Mouse (Mus musculus): ENCODE data around the gene Mrtfa. TPM values are rescaled to one million over a fixed set of nuclear protein-coding genes. Genes with fewer than 3 reads are reported as not detected.

The Mrtfa gene
- polyA plus RNA-seq, 1 experiment from 2014 or later = 28.3 TPM

DNA sequence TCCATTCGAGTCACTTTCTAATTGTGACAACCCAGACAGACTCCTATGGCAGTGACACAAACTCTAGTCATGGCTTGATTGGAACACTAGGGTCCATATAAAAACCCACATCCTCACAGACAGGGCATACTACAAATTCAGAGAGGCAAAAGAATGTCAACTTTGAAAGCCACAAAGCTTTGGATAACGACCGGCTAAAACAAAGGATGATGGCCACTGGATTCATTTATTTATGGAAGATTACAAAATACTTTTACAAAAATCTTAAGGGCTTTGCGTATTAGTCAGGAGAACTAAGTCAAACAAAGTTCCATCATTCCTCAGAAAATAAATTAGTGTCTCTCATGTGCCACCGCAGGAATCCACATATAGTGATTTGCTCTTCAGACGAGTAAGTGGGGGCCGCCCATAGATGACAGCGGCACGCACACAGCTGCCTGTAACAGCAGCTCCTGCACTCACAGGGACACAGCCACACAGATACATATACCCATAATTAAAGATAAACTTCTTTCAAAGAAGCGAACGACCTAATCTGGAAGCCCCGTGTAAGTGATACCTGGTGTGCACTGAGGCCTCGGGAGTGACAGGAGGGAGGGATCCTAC, 88.2 kb downstream of the Mrtfa start:
- no peak for ATAC-seq
- WGBS = 65% methylated on average over 13 of the region's 13 CpGs
- no peak overlapping the region for H3K9ac ChIP-seq (replicated peaks; ENCODE audit: low read depth, low read length)

DNA sequence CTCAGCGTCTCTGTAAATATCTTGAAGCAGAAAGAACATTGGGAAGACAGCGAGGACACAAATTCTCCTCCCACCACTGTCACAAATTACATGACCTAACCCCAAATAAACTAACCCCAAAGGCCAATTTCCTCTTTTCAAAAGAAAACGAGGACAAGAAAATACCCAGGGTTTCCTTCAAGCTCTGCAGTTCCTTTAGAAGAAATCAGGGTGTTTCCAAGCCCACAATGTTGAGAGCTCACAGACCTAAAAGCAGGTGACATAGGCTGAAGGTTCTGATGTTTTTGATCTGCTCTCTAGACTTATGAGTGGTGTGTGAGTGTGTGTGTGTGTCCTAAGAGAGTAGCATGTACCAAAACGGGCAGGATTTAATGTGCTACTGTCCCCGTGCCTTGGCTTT, 89.2 kb downstream of the Mrtfa start:
- peaks cover 27% of the 10 kb centered on the region for H3K4me1 ChIP-seq (replicated peaks; ENCODE audit: control insufficient read depth, insufficient read depth, low read length)
- WGBS = 62% methylated on average over 5 of the region's 5 CpGs
- H3K9me3 ChIP-seq (ENCODE audit: control insufficient read depth, low read length) = no peaks in the 10 kb centered on the region
- H3K27ac ChIP-seq (ENCODE audit: low read length) = no peak overlapping the region
- H3K27me3 ChIP-seq (replicated peaks; ENCODE audit: control insufficient read depth, insufficient read depth, low read length) = no peaks in the 10 kb centered on the region
- no peak overlapping the region for H3K4me2 ChIP-seq (ENCODE audit: low read length)
- ATAC-seq = no peak
- H3K4me3 ChIP-seq (replicated peaks; ENCODE audit: low read length) = no peak overlapping the region
- no peaks in the 10 kb centered on the region for H3K36me3 ChIP-seq (ENCODE audit: control insufficient read depth, insufficient read depth)
- no peak overlapping the region for H3K9ac ChIP-seq (replicated peaks; ENCODE audit: low read depth, low read length)

More for the DNA sequence above, 88.2 kb downstream of the Mrtfa start:
- Histone ChIP-seq H3K4me3 (replicated peaks; ENCODE audit: low read length) (no peak overlapping the region), H3K9me3 (ENCODE audit: control insufficient read depth, low read length) (no peaks in the 10 kb centered on the region), H3K27me3 (replicated peaks; ENCODE audit: control insufficient read depth, insufficient read depth, low read length) (no peaks in the 10 kb centered on the region), H3K27ac (ENCODE audit: low read length) (no peak overlapping the region), H3K4me1 (replicated peaks; ENCODE audit: control insufficient read depth, insufficient read depth, low read length) (peaks cover 31% of the 10 kb centered on the region), H3K4me2 (ENCODE audit: low read length) (no peak overlapping the region), H3K36me3 (ENCODE audit: control insufficient read depth, insufficient read depth) (no peaks in the 10 kb centered on the region)

DNA sequence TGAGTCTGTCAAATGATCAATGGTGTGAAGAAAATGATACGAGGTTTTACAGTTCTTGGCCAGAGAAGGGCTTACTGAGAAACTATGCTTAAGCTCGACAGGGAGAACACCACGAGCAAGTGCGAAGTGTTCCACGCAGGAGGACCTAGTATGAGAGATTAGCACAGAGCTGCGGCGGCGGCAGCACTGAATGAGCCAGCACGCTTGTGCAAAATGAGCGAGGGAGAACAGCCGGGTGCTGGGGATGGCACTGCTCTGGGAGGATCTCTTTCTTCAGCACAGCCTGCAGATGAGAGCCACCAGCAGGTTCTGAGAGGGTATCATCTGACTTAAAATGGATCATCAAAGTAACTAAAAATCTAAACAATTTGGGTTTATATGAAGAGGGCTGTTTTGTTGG, 91.3 kb downstream of the Mrtfa start:
- H3K4me1 ChIP-seq (replicated peaks; ENCODE audit: control insufficient read depth, insufficient read depth, low read length) = peaks cover 8% of the 10 kb centered on the region
- no peaks in the 10 kb centered on the region for H3K27me3 ChIP-seq (replicated peaks; ENCODE audit: control insufficient read depth, insufficient read depth, low read length)
- WGBS = 79% methylated on average over 11 of the region's 11 CpGs
- H3K36me3 ChIP-seq (ENCODE audit: control insufficient read depth, insufficient read depth) = no peaks in the 10 kb centered on the region
- no peak overlapping the region for H3K4me2 ChIP-seq (ENCODE audit: low read length)
- no peak for ATAC-seq
- H3K9me3 ChIP-seq (ENCODE audit: control insufficient read depth, low read length) = no peaks in the 10 kb centered on the region
- no peak overlapping the region for H3K9ac ChIP-seq (replicated peaks; ENCODE audit: low read depth, low read length)
- H3K27ac ChIP-seq (ENCODE audit: low read length) = no peak overlapping the region
- no peak overlapping the region for H3K4me3 ChIP-seq (replicated peaks; ENCODE audit: low read length)

DNA sequence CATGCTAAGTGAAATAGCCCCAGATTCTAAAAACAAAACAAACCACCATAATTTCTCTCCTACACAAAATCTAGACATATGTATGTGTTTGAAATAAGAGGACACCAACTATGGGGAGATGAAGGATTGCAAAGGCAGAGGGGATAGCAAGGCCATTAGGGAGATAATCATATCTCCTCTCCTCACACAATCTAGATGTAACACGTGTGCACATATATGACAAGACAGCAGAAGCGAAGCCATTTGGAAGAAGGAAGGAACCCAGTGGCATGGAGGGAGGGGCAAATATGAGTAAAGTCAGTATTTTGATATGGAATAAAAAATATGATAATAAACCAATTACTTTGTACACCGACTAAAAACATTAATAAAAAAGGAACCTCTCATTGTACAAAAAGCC, 91.9 kb downstream of the Mrtfa start:
- peaks cover 5% of the 10 kb centered on the region for H3K4me1 ChIP-seq (replicated peaks; ENCODE audit: control insufficient read depth, insufficient read depth, low read length)
- no peaks in the 10 kb centered on the region for H3K27me3 ChIP-seq (replicated peaks; ENCODE audit: control insufficient read depth, insufficient read depth, low read length)
- no peak overlapping the region for H3K27ac ChIP-seq (ENCODE audit: low read length)
- H3K4me2 ChIP-seq (ENCODE audit: low read length) = no peak overlapping the region
- no peaks in the 10 kb centered on the region for H3K36me3 ChIP-seq (ENCODE audit: control insufficient read depth, insufficient read depth)
- 89% methylated on average over 3 of the region's 3 CpGs for WGBS
- ATAC-seq = no peak
- no peak overlapping the region for H3K9ac ChIP-seq (replicated peaks; ENCODE audit: low read depth, low read length)
- H3K4me3 ChIP-seq (replicated peaks; ENCODE audit: low read length) = no peak overlapping the region
- H3K9me3 ChIP-seq (ENCODE audit: control insufficient read depth, low read length) = no peaks in the 10 kb centered on the region

DNA sequence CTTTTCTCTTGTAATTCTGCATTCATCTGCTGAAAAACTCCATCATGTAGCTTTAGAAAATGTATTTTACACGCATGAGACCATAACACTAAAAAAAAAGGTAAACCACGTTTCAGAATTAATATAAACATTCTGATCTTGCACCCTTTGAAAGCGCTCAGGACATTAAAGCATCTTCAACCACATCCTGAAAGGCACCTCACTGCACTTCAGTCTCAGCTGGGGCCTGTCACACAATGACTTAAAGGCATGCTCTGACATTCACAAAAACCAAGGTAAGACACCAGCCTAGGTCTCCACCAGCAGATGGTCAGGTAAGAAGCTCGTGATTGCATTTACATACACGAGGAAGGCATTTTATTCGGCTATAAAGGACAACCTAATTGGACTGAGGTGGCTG, 92.7 kb downstream of the Mrtfa start:
- Histone ChIP-seq H3K27ac (ENCODE audit: low read length) (no peak overlapping the region), H3K4me1 (replicated peaks; ENCODE audit: control insufficient read depth, insufficient read depth, low read length) (no peaks in the 10 kb centered on the region; the same call in 1 of the 2 replicates), H3K4me3 (replicated peaks; ENCODE audit: low read length) (no peak overlapping the region), H3K9ac (replicated peaks; ENCODE audit: low read depth, low read length) (no peak overlapping the region), H3K9me3 (ENCODE audit: control insufficient read depth, low read length) (no peaks in the 10 kb centered on the region), H3K27me3 (replicated peaks; ENCODE audit: control insufficient read depth, insufficient read depth, low read length) (no peaks in the 10 kb centered on the region), H3K4me2 (ENCODE audit: low read length) (no peak overlapping the region), H3K36me3 (ENCODE audit: control insufficient read depth, insufficient read depth) (no peaks in the 10 kb centered on the region)
- ATAC-seq = no peak
- WGBS = 76% methylated on average over 6 of the region's 6 CpGs

DNA sequence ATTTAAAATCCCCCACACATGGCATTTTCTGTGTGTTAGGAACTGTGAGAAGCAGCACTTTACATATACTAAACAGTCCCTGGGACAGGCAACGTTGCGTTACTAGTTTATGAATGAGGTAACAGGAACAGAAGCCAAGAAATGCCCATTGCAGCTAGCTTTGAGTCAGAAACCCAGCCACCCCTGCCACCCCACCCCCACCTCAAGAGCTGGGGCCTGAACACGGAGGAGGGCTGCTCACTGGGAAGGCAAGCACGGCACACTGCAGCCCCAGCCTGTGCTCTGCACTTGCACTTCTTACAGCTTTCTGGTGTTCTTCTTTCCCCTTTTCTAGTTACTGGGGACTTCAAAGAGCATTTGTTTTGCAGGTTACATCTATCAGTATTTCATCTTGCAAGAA, 93.1 kb downstream of the Mrtfa start:
- ATAC-seq = no peak
- H3K4me1 ChIP-seq (replicated peaks; ENCODE audit: control insufficient read depth, insufficient read depth, low read length) = no peaks in the 10 kb centered on the region; the same call in 1 of the 2 replicates
- H3K9me3 ChIP-seq (ENCODE audit: control insufficient read depth, low read length) = no peaks in the 10 kb centered on the region
- no peak overlapping the region for H3K9ac ChIP-seq (replicated peaks; ENCODE audit: low read depth, low read length)
- no peaks in the 10 kb centered on the region for H3K36me3 ChIP-seq (ENCODE audit: control insufficient read depth, insufficient read depth)
- no peak overlapping the region for H3K4me2 ChIP-seq (ENCODE audit: low read length)
- H3K27me3 ChIP-seq (replicated peaks; ENCODE audit: control insufficient read depth, insufficient read depth, low read length) = no peaks in the 10 kb centered on the region
- no peak overlapping the region for H3K4me3 ChIP-seq (replicated peaks; ENCODE audit: low read length)
- H3K27ac ChIP-seq (ENCODE audit: low read length) = no peak overlapping the region
- WGBS = 19% methylated on average over 4 of the region's 4 CpGs

DNA sequence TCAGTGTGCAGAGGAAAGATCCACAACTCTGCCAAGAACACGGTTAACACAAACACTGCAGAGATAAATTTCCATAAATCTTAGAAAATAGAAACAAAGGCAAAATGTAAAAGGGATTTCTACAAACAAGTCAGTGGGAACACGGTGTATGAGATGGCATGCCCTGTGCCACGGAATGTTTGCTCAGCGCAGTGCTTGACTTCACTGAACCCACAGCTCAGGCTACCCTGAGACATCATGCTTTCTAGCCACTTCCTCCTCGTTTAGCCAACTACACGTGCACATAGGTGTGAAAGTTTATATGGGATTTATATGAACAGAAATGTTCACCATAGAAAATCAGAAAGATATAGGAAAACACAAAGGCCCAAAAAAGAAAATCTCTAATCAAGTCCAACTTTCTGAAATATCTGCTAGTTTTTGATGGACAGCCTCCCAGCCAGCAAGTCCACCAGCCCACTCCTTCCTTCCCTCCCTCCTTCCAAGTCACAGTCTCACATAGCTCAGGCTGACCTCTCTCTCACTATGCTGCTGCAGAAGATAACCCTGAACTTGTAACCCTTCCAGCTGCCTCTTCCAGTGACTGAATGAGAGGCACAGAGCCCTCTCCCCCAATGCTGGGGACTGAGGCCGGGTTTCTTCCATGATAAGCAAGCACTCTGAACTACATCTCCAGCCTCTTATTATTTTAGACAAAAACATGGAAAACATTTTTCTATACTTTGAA, 94.1 kb downstream of the Mrtfa start:
- WGBS = 80% methylated on average over 7 of the region's 7 CpGs
- ATAC-seq = no peak
- Histone ChIP-seq H3K27me3 (replicated peaks; ENCODE audit: control insufficient read depth, insufficient read depth, low read length) (no peaks in the 10 kb centered on the region), H3K9ac (replicated peaks; ENCODE audit: low read depth, low read length) (no peak overlapping the region), H3K27ac (ENCODE audit: low read length) (no peak overlapping the region), H3K36me3 (ENCODE audit: control insufficient read depth, insufficient read depth) (no peaks in the 10 kb centered on the region), H3K4me2 (ENCODE audit: low read length) (no peak overlapping the region), H3K4me3 (replicated peaks; ENCODE audit: low read length) (no peak overlapping the region), H3K4me1 (replicated peaks; ENCODE audit: control insufficient read depth, insufficient read depth, low read length) (no peaks in the 10 kb centered on the region; the same call in 1 of the 2 replicates), H3K9me3 (ENCODE audit: control insufficient read depth, low read length) (no peaks in the 10 kb centered on the region)

DNA sequence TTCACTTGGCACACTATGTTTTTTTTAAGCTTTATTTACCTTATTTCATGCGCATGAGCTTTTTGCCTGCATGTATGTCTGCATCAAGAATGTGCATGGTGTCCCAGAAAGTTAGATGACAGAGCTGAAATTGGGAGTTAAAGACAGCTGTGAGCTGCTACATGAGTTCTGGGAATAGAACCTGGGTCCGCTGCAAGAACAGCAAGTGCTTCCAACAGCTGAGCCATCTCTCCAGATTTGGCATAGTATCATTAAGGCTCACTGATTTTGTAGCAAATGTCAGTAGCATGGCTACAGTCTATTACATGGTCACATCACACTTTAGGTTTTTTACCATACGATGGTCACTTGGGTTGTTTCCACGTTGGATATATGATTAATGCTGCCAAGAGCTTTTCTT, 97.5 kb downstream of the Mrtfa start:
- H3K9me3 ChIP-seq (ENCODE audit: control insufficient read depth, low read length) = no peaks in the 10 kb centered on the region
- no peak overlapping the region for H3K4me2 ChIP-seq (ENCODE audit: low read length)
- no peaks in the 10 kb centered on the region for H3K36me3 ChIP-seq (ENCODE audit: control insufficient read depth, insufficient read depth)
- 92% methylated on average over 4 of the region's 4 CpGs for WGBS
- no peak overlapping the region for H3K9ac ChIP-seq (replicated peaks; ENCODE audit: low read depth, low read length)
- no peaks in the 10 kb centered on the region for H3K27me3 ChIP-seq (replicated peaks; ENCODE audit: control insufficient read depth, insufficient read depth, low read length)
- no peak overlapping the region for H3K4me3 ChIP-seq (replicated peaks; ENCODE audit: low read length)
- no peak overlapping the region for H3K27ac ChIP-seq (ENCODE audit: low read length)
- ATAC-seq = no peak
- no peaks in the 10 kb centered on the region; the same call in 1 of the 2 replicates for H3K4me1 ChIP-seq (replicated peaks; ENCODE audit: control insufficient read depth, insufficient read depth, low read length)

DNA sequence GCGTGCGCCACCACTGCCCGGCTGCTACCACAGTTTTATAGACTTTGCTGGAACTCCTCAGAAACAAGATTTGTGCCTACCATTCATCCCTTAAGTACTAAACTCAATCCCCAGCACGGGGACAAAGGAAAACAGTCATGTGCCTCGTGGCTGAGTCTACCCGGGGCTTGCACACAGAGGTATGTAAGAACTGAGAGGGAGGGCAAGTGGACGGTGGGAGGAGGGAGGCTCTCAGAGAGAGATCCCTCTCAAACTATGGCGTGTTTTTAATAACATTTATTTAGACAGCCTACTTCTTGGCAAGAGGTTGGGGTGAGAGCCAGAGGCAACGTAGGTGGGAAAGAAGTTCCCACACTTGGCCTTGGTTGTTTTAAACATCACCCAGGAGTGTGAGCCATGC, 98.8 kb downstream of the Mrtfa start:
- Histone ChIP-seq H3K27me3 (replicated peaks; ENCODE audit: control insufficient read depth, insufficient read depth, low read length) (no peaks in the 10 kb centered on the region), H3K9me3 (ENCODE audit: control insufficient read depth, low read length) (no peaks in the 10 kb centered on the region), H3K4me1 (replicated peaks; ENCODE audit: control insufficient read depth, insufficient read depth, low read length) (peaks cover 7% of the 10 kb centered on the region), H3K4me2 (ENCODE audit: low read length) (no peak overlapping the region), H3K36me3 (ENCODE audit: control insufficient read depth, insufficient read depth) (no peaks in the 10 kb centered on the region), H3K27ac (ENCODE audit: low read length) (no peak overlapping the region), H3K4me3 (replicated peaks; ENCODE audit: low read length) (no peak overlapping the region), H3K9ac (replicated peaks; ENCODE audit: low read depth, low read length) (no peak overlapping the region)
- ATAC-seq = no peak
- WGBS = 57% methylated on average over 9 of the region's 9 CpGs
